Mouse (Mus musculus) frontal cortex, adult 2 months (tissue): ENCODE results near the gene Lpp. TPM values are rescaled to one million over a fixed set of nuclear protein-coding genes. Genes with fewer than 3 reads are reported as not detected.

Source experiments
- DNase-seq, 2 experiments: peaks; one replicate each; pipeline ENCODE4 v3.0.0; 2022; ENCODE audit warnings: low spot score in 1 of 2; ENCODE audit errors: extremely low spot score in 1 of 2
- polyA plus RNA-seq: library from polyadenylated mRNA; depleted of rRNA; stranded (reverse); fragments of >200 nt; gene quantifications from 2 replicates; pipeline ENCODE4 v1.2.3, GENCODE M21; 2012; rRNA removed

The Lpp gene
- polyA plus RNA-seq: 2.8 and 3.0 TPM in 2 replicates

- peak in 1 of 2 experiments; percentile 36 for DNase-seq
These were observed at the start of gene Lpp for GRCm38 (mm10) chr16:24392651-24393555. Gene Lpp (plus strand): TSS chr16:24393507.

- peak; percentile 41 to 59 for DNase-seq
These were observed 45.5 kb upstream of the Lpp start for GRCm38 (mm10) chr16:24347582-24348411.

GRCm38 (mm10) chr16:24350306-24350705 is 43.0 kb upstream of the Lpp start:
- no peak for DNase-seq

GRCm38 (mm10) chr16:24350751-24351150 is 42.6 kb upstream of the Lpp start:
- no peak for DNase-seq

- DNase-seq: no peak
These were observed 41.5 kb upstream of the Lpp start for GRCm38 (mm10) chr16:24351811-24352210.

- no peak for DNase-seq
These were observed 39.5 kb upstream of the Lpp start for GRCm38 (mm10) chr16:24353816-24354215.

- DNase-seq: no peak
These were observed 31.6 kb upstream of the Lpp start for GRCm38 (mm10) chr16:24361667-24362066.

GRCm38 (mm10) chr16:24364030-24364687 is 29.1 kb upstream of the Lpp start:
- no peak for DNase-seq

GRCm38 (mm10) chr16:24365900-24366299 is 27.4 kb upstream of the Lpp start:
- no peak for DNase-seq

- DNase-seq: peak in 1 of 2 experiments; percentile 7
These were observed 26.2 kb upstream of the Lpp start for GRCm38 (mm10) chr16:24367071-24367470.

- no peak for DNase-seq
These were observed 25.8 kb upstream of the Lpp start for GRCm38 (mm10) chr16:24367506-24367905.

GRCm38 (mm10) chr16:24376478-24376877 is 16.8 kb upstream of the Lpp start:
- DNase-seq: no peak

- DNase-seq: peak in 1 of 2 experiments; percentile 30
These were observed 2.7 kb upstream of the Lpp start for GRCm38 (mm10) chr16:24390596-24390995.

GRCm38 (mm10) chr16:24391111-24391510 is 2.2 kb upstream of the Lpp start:
- no peak for DNase-seq

GRCm38 (mm10) chr16:24391901-24392300 is 1.4 kb upstream of the Lpp start:
- DNase-seq: no peak

GRCm38 (mm10) chr16:24393556-24394210 is 376 bp downstream of the Lpp start:
- peak in 1 of 2 experiments; percentile 11 for DNase-seq

GRCm38 (mm10) chr16:24394211-24394991 is 1.1 kb downstream of the Lpp start:
- no peak for DNase-seq

GRCm38 (mm10) chr16:24395100-24395499 is 1.8 kb downstream of the Lpp start:
- DNase-seq: no peak

- no peak for DNase-seq
These were observed 3.2 kb downstream of the Lpp start for GRCm38 (mm10) chr16:24396504-24396903.
